Mouse (Mus musculus) testis, adult 2 months (tissue): ENCODE measurements around the gene Gnmt.

ENCODE experiments used
- CTCF ChIP-seq: fragments of 200-500 bp; IDR thresholded peaks from 2 replicates; pipeline ENCODE4 v1.5.1; 2012; ENCODE audit warnings: low read depth, mild to moderate bottlenecking, inconsistent platforms, low read length, moderate library complexity; ENCODE audit not compliant: control insufficient read depth, insufficient read depth, insufficient replicate concordance
- POLR2A ChIP-seq: fragments of 200-500 bp; IDR thresholded peaks from 2 replicates; pipeline ENCODE4 v1.6.1; 2012; ENCODE audit warnings: low read depth, mild to moderate bottlenecking, inconsistent platforms, low read length, moderate library complexity; ENCODE audit not compliant: control insufficient read depth

GRCm38 (mm10) chr17:46706375-46707089 is 22.4 kb downstream of the Gnmt start:
- TF ChIP-seq CTCF (no peak), POLR2A (no peak)
